Mouse (Mus musculus) MEL (cell line): ENCODE measurements around the gene Adm. TPM values are rescaled to one million over a fixed set of nuclear protein-coding genes. Genes with fewer than 3 reads are reported as not detected.
"Not testable (repeated sequence)": the region's sequence is repeated elsewhere in the genome, so short reads cannot be mapped to it uniquely, and the experiment has no call there.

Experiments used
- DNase-seq: peaks from one replicate; pipeline ENCODE4 v3.0.0; 2011; ENCODE audit warnings: low read depth, low spot score
- H3K27ac ChIP-seq: 2 replicates; pipeline ENCODE4 v1.5.1; 2012; ENCODE audit warnings: low read depth, mild to moderate bottlenecking, control low read depth, low read length, moderate library complexity; ENCODE audit not compliant: control insufficient read depth
- H3K27me3 ChIP-seq, 2 experiments: fragments of 150-350 bp in 1 of 2; sonication (generic) in 1 of 2; 2 replicates each; pipeline ENCODE4 v1.6.1; 2012; ENCODE audit warnings: low read length in 2 of 2, mild to moderate bottlenecking in 2 of 2, improper control_type of control experiment in 1 of 2, moderate library complexity in 1 of 2; ENCODE audit not compliant: insufficient read depth in 2 of 2, control insufficient read depth in 1 of 2
- H3K36me3 ChIP-seq, 2 experiments: 2 replicates each; pipeline ENCODE4 v1.6.1; 2012 to 2014; ENCODE audit warnings: low read length in 2 of 2, improper control_type of control experiment in 1 of 2, inconsistent platforms in 1 of 2, mild to moderate bottlenecking in 1 of 2; ENCODE audit not compliant: insufficient read depth in 2 of 2, control insufficient read depth in 1 of 2
- H3K4me1 ChIP-seq, 2 experiments: fragments of 150-350 bp in 1 of 2; sonication (generic) in 1 of 2; 2 replicates each; pipeline ENCODE4 v1.6.1; 2012; ENCODE audit warnings: low read length in 2 of 2, improper control_type of control experiment in 1 of 2, mild to moderate bottlenecking in 1 of 2; ENCODE audit not compliant: insufficient read depth in 2 of 2, control insufficient read depth in 1 of 2
- H3K4me3 ChIP-seq, 2 experiments: fragments of 150-350 bp in 1 of 2; sonication (generic) in 1 of 2; 2 replicates each; pipeline ENCODE4 v1.5.1; 2012; ENCODE audit warnings: low read depth in 2 of 2, low read length in 2 of 2, mild to moderate bottlenecking in 2 of 2, moderate library complexity in 2 of 2, control low read depth in 1 of 2, improper control_type of control experiment in 1 of 2; ENCODE audit not compliant: control insufficient read depth in 1 of 2, insufficient read depth in 1 of 2
- H3K79me2 ChIP-seq: 2 replicates; pipeline ENCODE4 v1.6.1; 2012; ENCODE audit warnings: mild to moderate bottlenecking, low read length, moderate library complexity; ENCODE audit not compliant: control insufficient read depth, poor library complexity, insufficient read depth
- H3K9ac ChIP-seq: 2 replicates; pipeline ENCODE4 v1.6.1; 2012; ENCODE audit warnings: low read depth, mild to moderate bottlenecking, control low read depth, low read length, moderate library complexity; ENCODE audit not compliant: control insufficient read depth, poor library complexity, severe bottlenecking
- H3K9me3 ChIP-seq: fragments of 150-350 bp; sonication (generic); replicated peaks from 2 replicates; pipeline ENCODE4 v1.6.1; 2012; ENCODE audit warnings: mild to moderate bottlenecking, low read length, improper control_type of control experiment, moderate library complexity; ENCODE audit not compliant: insufficient read depth
- BHLHE40 ChIP-seq: IDR thresholded peaks from 2 replicates; pipeline ENCODE4 v1.6.1; 2012; ENCODE audit warnings: low read depth, mild to moderate bottlenecking, inconsistent platforms, low read length, improper control_type of control experiment, borderline replicate concordance
- CHD1 ChIP-seq: IDR thresholded peaks from 2 replicates; pipeline ENCODE4 v1.6.1; 2012; ENCODE audit warnings: low read depth, mild to moderate bottlenecking, inconsistent platforms, low read length, improper control_type of control experiment
- CTCF ChIP-seq, 3 experiments: IDR thresholded peaks in 2 of 3; conservative IDR thresholded peaks in 1 of 3; 2 replicates each; pipeline ENCODE4 v1.5.1; 2011 to 2012; ENCODE audit warnings: low read length in 3 of 3, low read depth in 2 of 3, mild to moderate bottlenecking in 2 of 3, improper control_type of control experiment in 1 of 3, inconsistent platforms in 1 of 3, mixed read lengths in 1 of 3, moderate library complexity in 1 of 3; ENCODE audit not compliant: control insufficient read depth in 1 of 3, insufficient read depth in 1 of 3, poor library complexity in 1 of 3, severe bottlenecking in 1 of 3
- ELF1 ChIP-seq: IDR thresholded peaks from 2 replicates; pipeline ENCODE4 v1.6.1; 2014; ENCODE audit warnings: low read depth, mild to moderate bottlenecking, inconsistent platforms, low read length, improper control_type of control experiment, moderate library complexity
- EP300 ChIP-seq, 2 experiments: IDR thresholded peaks; 2 replicates each; pipeline ENCODE4 v1.6.1; 2011; ENCODE audit warnings: improper control_type of control experiment in 2 of 2, low read length in 2 of 2, low read depth in 1 of 2, mild to moderate bottlenecking in 1 of 2
- ETS1 ChIP-seq: IDR thresholded peaks from 2 replicates; pipeline ENCODE4 v1.6.1; 2012; ENCODE audit warnings: low read depth, mild to moderate bottlenecking, inconsistent platforms, low read length, improper control_type of control experiment, moderate library complexity
- GATA1 ChIP-seq: IDR thresholded peaks from 2 replicates; pipeline ENCODE4 v1.6.1; 2011; ENCODE audit warnings: low read depth, low read length, improper control_type of control experiment
- HCFC1 ChIP-seq: IDR thresholded peaks from 2 replicates; pipeline ENCODE4 v1.6.1; 2012; ENCODE audit warnings: low read depth, mild to moderate bottlenecking, inconsistent platforms, low read length, improper control_type of control experiment, moderate library complexity
- JUND ChIP-seq: IDR thresholded peaks from 2 replicates; pipeline ENCODE4 v1.6.1; 2011; ENCODE audit warnings: low read depth, mild to moderate bottlenecking, improper control_type of control experiment, low read length
- MAFK ChIP-seq: IDR thresholded peaks from 2 replicates; pipeline ENCODE4 v1.6.1; 2011; ENCODE audit warnings: low read depth, mild to moderate bottlenecking, low read length, improper control_type of control experiment, borderline replicate concordance
- MAX ChIP-seq: IDR thresholded peaks from 2 replicates; pipeline ENCODE4 v1.6.1; 2011; ENCODE audit warnings: low read length, improper control_type of control experiment
- MXI1 ChIP-seq: IDR thresholded peaks from 2 replicates; pipeline ENCODE4 v1.6.1; 2011; ENCODE audit warnings: mild to moderate bottlenecking, low read depth, low read length, improper control_type of control experiment
- NELFE ChIP-seq: IDR thresholded peaks from 2 replicates; pipeline ENCODE4 v1.6.1; 2011; ENCODE audit warnings: low read depth, low read length, improper control_type of control experiment
- RCOR1 ChIP-seq: IDR thresholded peaks from 2 replicates; pipeline ENCODE4 v1.6.1; 2012; ENCODE audit warnings: low read depth, mild to moderate bottlenecking, inconsistent platforms, low read length, improper control_type of control experiment
- SIN3A ChIP-seq: IDR thresholded peaks from 2 replicates; pipeline ENCODE4 v1.6.1; 2012; ENCODE audit warnings: low read length, improper control_type of control experiment, inconsistent platforms
- SMC3 ChIP-seq: IDR thresholded peaks from 2 replicates; pipeline ENCODE4 v1.6.1; 2011; ENCODE audit warnings: low read depth, low read length, improper control_type of control experiment
- UBTF ChIP-seq: IDR thresholded peaks from 2 replicates; pipeline ENCODE4 v1.6.1; 2012; ENCODE audit warnings: low read depth, mild to moderate bottlenecking, inconsistent platforms, low read length, improper control_type of control experiment, moderate library complexity, borderline replicate concordance; ENCODE audit not compliant: insufficient read depth
- ZKSCAN1 ChIP-seq: IDR thresholded peaks from 2 replicates; pipeline ENCODE4 v1.6.1; 2012; ENCODE audit warnings: low read depth, mild to moderate bottlenecking, inconsistent platforms, low read length, improper control_type of control experiment, moderate library complexity
- ZNF384 ChIP-seq: IDR thresholded peaks from 2 replicates; pipeline ENCODE4 v1.6.1; 2012; ENCODE audit warnings: low read depth, mild to moderate bottlenecking, inconsistent platforms, low read length, improper control_type of control experiment
- polyA plus RNA-seq, 2 experiments: library from polyadenylated mRNA; stranded (reverse) in 1 of 2; unstranded in 1 of 2; fragments of >175 nt in 1 of 2; fragments of >200 nt in 1 of 2; gene quantifications; 2 replicates each; pipeline versions ENCODE4 v1.2.1 to v1.2.4; 2012; ENCODE audit warnings: low replicate concordance in 2 of 2, low read depth in 1 of 2; ENCODE audit not compliant: insufficient read length in 2 of 2, insufficient read depth in 1 of 2, missing spikeins in 1 of 2
- total RNA-seq: library from RNA; depleted of rRNA; stranded (reverse); fragments of 300-350 nt; gene quantifications from 2 replicates; pipeline ENCODE4 v1.2.3, GENCODE M21; 2012

Gene Adm
- total and polyA plus RNA-seq, 3 experiments: not detected

DNA sequence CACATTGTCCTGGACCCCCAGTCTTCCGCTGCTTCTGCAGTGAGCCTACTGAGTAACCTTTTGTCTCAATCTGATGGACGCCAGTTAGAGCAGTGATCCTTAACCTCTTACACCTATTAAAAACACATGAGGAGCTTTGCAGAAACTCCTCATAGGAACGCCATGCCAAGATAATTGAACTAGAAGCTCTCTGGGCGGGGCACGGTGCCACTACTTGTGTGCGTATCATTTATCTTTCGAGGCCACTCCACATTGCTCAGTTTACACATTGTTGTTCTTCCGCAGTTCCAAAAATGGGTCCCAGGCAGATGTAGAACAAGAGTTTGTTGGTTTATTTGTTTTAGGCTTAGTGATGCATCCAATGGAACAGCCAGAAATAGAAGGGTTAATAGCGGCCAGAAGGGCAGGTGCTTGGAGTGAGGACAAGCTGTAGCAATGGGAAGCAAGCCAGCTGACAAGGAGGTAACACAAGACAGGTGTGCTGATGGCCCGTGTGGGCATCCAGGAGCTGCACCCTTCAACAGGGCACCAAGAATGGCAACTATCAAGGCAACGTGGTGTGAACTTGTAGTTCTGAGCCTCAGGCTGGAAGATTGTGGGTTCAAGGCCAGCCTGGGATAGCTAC is 11.9 kb downstream of the Adm start:
- no peaks in the 10 kb centered on the region for H3K27me3 ChIP-seq
- H3K27ac ChIP-seq: no peak overlapping the region
- no peaks in the 10 kb centered on the region for H3K9me3 ChIP-seq
- H3K9ac ChIP-seq: no peak overlapping the region
- no peak for DNase-seq
- no peaks in the 10 kb centered on the region for H3K4me1 ChIP-seq
- no peaks in the 10 kb centered on the region for H3K79me2 ChIP-seq
- no peak overlapping the region for H3K4me3 ChIP-seq
- no peaks in the 10 kb centered on the region for H3K36me3 ChIP-seq
- TF ChIP-seq HCFC1 (no peak), ZKSCAN1 (no peak), JUND (no peak), NELFE (no peak), CHD1 (no peak), MAFK (no peak), CTCF (IDR thresholded peaks at IDR 0.05 in 2 of 3, conservative IDR thresholded peaks at IDR 0.05 in 1 of 3; ENCODE audit: control insufficient read depth in 1 of 3, insufficient read depth in 1 of 3, low read depth in 2 of 3, low read length in 3 of 3, poor library complexity in 1 of 3, severe bottlenecking in 1 of 3) (no peak), EP300 (IDR thresholded peaks at IDR 0.05; ENCODE audit: low read depth in 1 of 2, low read length in 2 of 2) (no peak), SMC3 (no peak), ZNF384 (no peak), MAX (no peak), RCOR1 (no peak), MXI1 (no peak), ETS1 (no peak), UBTF (no peak), BHLHE40 (no peak), SIN3A (no peak), ELF1 (no peak), GATA1 (no peak)

DNA sequence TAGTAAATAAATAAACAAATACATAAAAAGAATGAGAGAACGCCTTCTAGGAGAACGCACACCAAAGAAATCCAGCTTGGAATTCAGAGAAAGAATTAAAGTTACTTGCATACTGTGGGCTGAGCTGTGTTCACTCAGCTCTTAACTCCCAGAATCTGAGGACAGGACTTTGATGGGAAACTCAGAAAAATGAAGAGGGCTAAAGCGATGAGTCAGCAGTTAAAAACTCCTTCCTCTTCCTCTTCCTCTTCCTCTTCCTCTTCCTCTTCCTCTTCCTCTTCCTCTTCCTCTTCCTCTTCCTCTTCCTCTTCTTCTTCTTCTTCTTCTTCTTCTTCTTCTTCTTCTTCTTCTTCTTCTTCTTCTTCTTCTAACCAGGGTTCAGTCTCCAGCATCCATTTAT is 12.5 kb downstream of the Adm start:
- not testable (repeated sequence) for H3K27me3 ChIP-seq

More for the DNA sequence above, 12.5 kb downstream of the Adm start:
- H3K27ac ChIP-seq, H3K36me3 ChIP-seq, H3K4me1 ChIP-seq, DNase-seq, H3K4me3 ChIP-seq, H3K79me2 ChIP-seq, H3K9me3 ChIP-seq, H3K9ac ChIP-seq: not testable (repeated sequence)
- TF ChIP-seq MAFK: peak; percentile 60; the same call in 1 of the 2 replicates
